Mouse (Mus musculus) hindbrain, embryonic 13.5 days (tissue): Measurements from ENCODE around the gene Gm5483. TPM values are rescaled to one million over a fixed set of nuclear protein-coding genes. Genes with fewer than 3 reads are reported as not detected.
A peak's percentile ranks its signal among the peaks of the same experiment; 100 is the strongest.
"Not testable (repeated sequence)": the region's sequence is repeated elsewhere in the genome, so short reads cannot be mapped to it uniquely, and the experiment has no call there.

Experiments
- ATAC-seq: fragments of 200-750 bp; cut with Nextera tagmentation; 2 replicates; pipeline ENCODE4 v1.8.0; 2017; ENCODE audit warnings: moderate TSS enrichment; ENCODE audit not compliant: low FRiP score
- H3K27ac ChIP-seq: fragments of 300-500 bp; sonication (generic); 2 replicates; pipeline ENCODE4 v1.5.1; 2015; ENCODE audit warnings: inconsistent platforms, mild to moderate bottlenecking, moderate library complexity
- H3K27me3 ChIP-seq: fragments of 300-500 bp; sonication (generic); 2 replicates; pipeline ENCODE4 v1.6.1; 2015; ENCODE audit warnings: mild to moderate bottlenecking, inconsistent platforms
- H3K36me3 ChIP-seq: fragments of 300-500 bp; sonication (generic); 2 replicates; pipeline ENCODE4 v1.6.1; 2015; ENCODE audit warnings: mild to moderate bottlenecking, inconsistent platforms
- H3K4me1 ChIP-seq: fragments of 300-500 bp; sonication (generic); replicated peaks from 2 replicates; pipeline ENCODE4 v1.6.1; 2015; ENCODE audit warnings: inconsistent platforms
- H3K4me2 ChIP-seq: fragments of 300-500 bp; sonication (generic); 2 replicates; pipeline ENCODE4 v1.6.1; 2015; ENCODE audit warnings: inconsistent platforms, mild to moderate bottlenecking, moderate library complexity
- H3K4me3 ChIP-seq: fragments of 300-500 bp; sonication (generic); 2 replicates; pipeline ENCODE4 v1.5.1; 2015; ENCODE audit warnings: mild to moderate bottlenecking, inconsistent platforms
- H3K9ac ChIP-seq: fragments of 300-500 bp; sonication (generic); 2 replicates; pipeline ENCODE4 v1.6.1; 2015; ENCODE audit warnings: mild to moderate bottlenecking, inconsistent platforms
- H3K9me3 ChIP-seq: fragments of 300-500 bp; sonication (generic); 2 replicates; pipeline ENCODE4 v1.6.1; 2016; ENCODE audit warnings: inconsistent platforms
- WGBS: fragments of 180-500 bp; shearing (Covaris S2); methylation state at CpG from one replicate; pipeline ENCODE4 v1.1.7; 2015; 5-methylcytosine and 5-hydroxymethylcytosine counted together
- polyA plus RNA-seq: library from polyadenylated mRNA; unstranded; fragments of >200 nt; fragmentation: Nextera tagmentation; extraction: Ambion mirVana; gene quantifications from 2 replicates; pipeline ENCODE4 v1.2.1, GENCODE M21; 2015

Gm5483 gene
- 1.4 TPM in 1 of 2 replicates, not detected in the other for polyA plus RNA-seq

DNA sequence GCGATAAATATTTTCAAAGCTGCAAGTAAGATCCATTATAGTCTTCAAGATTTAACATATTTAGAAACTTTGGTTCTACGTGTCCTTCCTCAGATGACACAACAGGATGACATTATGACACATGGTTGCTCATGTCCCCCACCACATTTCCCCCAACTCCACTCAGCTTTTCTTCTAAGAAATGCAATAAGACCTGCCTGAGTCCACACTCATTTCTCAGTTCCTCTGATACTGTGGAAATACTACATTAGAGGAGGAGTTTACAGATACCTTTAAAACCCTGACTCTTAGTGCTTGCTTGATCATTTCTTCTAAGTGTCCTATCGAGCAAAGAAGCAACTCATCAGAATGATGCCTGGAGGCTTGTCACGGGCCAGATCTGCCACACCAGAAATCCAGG, at the start of gene Gm5483:
TSS of gene Gm5483 (plus strand) at position 301 of the 400 bp plus-strand sequence.
- H3K27me3 ChIP-seq, H3K27ac ChIP-seq, H3K9me3 ChIP-seq, ATAC-seq, H3K36me3 ChIP-seq, H3K4me1 ChIP-seq, H3K4me3 ChIP-seq, H3K4me2 ChIP-seq, H3K9ac ChIP-seq: not testable (repeated sequence)
- WGBS: 85% methylated on average over 4 of the region's 4 CpGs

DNA sequence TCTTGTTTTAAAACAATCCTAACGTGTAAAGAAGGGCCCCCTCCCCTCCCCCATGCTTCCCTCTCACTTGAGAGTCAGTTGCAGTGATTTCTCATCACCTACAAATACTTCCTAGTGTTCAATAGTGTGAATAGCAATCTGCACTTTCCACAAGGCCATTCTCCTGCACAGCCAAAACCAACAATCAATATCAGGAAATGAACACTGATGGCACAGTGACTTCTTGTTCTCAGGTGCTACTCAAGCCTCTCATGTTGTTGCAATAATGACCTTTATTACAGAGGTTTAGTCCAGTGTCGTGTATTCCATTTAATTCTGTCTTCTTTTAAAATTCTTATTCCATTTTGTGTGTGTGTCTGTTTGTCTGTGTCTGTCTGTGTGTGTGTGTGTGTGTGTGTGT, 45.8 kb upstream of the Gm5483 start:
- no peak overlapping the region for H3K9ac ChIP-seq
- H3K9me3 ChIP-seq: no peaks in the 10 kb centered on the region
- ATAC-seq: no peak
- H3K4me1 ChIP-seq: no peaks in the 10 kb centered on the region
- no peaks in the 10 kb centered on the region for H3K27me3 ChIP-seq
- WGBS: 85% methylated on average over 2 of the region's 2 CpGs
- no peaks in the 10 kb centered on the region for H3K36me3 ChIP-seq
- H3K4me3 ChIP-seq: no peak overlapping the region
- no peak overlapping the region for H3K27ac ChIP-seq
- H3K4me2 ChIP-seq: no peak overlapping the region

DNA sequence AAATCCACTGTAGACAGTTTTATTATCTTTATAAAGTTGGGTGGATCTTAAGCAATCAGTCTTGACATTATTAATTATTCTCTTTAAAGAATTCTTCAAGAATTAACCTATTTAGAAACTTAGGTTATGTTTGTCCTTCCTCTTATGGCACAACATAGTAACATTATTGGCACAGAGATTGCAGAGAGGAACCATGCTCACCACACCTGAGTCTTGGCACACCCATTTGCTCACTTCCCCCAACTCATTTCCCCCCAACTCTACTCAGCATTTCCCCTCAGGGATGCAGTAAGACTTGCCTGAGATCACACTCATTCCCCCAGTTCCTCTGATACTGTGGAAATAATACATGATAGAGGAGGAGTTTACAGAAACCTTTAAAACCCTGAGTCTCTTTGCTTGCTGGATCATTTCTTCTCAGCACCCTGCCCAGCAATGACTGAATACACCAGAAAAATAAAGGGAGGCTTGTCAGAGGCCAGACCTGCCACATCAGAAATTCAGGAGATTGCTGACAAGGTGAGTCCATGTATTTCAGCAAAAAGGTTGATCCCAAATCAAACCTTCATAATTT, 27.5 kb upstream of the Gm5483 start, which contains the start of gene Stfa2l1:
TSS of gene Stfa2l1 (plus strand) at position 410 of the 574 bp plus-strand sequence.
- H3K36me3 ChIP-seq: no peaks in the 10 kb centered on the region
- no peak within 1 kb of the TSS for H3K4me3 ChIP-seq
- no peaks in the 10 kb centered on the region for H3K4me1 ChIP-seq
- no peaks in the 10 kb centered on the region for H3K27me3 ChIP-seq
- no peak for ATAC-seq
- no peak within 1 kb of the TSS for H3K4me2 ChIP-seq
- no peak within 1 kb of the TSS for H3K9ac ChIP-seq
- H3K9me3 ChIP-seq: no peaks in the 10 kb centered on the region
- no peak within 1 kb of the TSS for H3K27ac ChIP-seq

DNA sequence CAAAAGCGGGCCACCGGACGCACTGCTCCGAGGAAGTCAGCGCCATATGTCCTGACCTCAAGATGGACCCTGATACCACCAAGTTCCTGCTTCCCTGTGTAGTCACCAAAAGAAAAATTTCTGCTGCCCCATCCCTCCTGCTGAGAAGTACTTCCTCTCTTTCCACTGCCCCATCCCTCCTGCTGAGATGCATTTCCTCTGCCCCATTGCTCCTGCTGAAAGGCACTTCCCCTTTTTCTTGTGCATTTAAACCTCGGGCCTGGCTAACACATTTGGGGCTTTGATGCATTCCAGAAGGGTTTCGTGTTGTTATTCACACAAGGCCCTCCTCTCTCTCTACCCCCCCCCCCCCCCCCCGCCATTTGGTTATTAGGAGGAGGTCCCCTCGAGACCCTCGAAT, 16.2 kb upstream of the Gm5483 start:
- H3K4me2 ChIP-seq, H3K9me3 ChIP-seq, H3K4me1 ChIP-seq, H3K4me3 ChIP-seq, H3K9ac ChIP-seq, H3K27me3 ChIP-seq, H3K36me3 ChIP-seq, ATAC-seq, H3K27ac ChIP-seq: not testable (repeated sequence)
- 80% methylated on average over 10 of the region's 10 CpGs for WGBS

DNA sequence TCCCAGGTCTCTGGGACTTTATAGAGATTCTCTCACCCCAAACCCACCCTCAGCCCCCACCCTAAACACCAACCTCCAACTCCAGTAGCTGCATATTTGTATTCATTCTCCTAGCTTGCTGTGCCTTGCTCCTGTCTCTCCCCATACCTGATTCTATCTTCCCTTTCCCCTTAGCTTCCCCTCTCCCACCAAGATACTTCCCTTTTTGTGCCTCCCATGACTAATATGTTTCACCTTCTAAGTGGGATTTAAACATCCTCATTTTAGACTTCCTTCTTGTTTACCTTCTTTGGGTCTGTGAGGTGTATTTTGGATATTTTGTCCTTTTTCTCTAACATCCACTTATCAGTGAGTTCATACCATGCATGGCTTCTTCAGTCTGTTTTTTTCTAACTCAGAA, 7.9 kb upstream of the Gm5483 start:
- Histone ChIP-seq H3K27me3 (no peaks in the 10 kb centered on the region), H3K4me3 (no peak overlapping the region), H3K36me3 (no peaks in the 10 kb centered on the region), H3K4me2 (no peak overlapping the region), H3K4me1 (no peaks in the 10 kb centered on the region), H3K9ac (no peak overlapping the region), H3K27ac (no peak overlapping the region), H3K9me3 (no peaks in the 10 kb centered on the region)
- ATAC-seq: no peak

DNA sequence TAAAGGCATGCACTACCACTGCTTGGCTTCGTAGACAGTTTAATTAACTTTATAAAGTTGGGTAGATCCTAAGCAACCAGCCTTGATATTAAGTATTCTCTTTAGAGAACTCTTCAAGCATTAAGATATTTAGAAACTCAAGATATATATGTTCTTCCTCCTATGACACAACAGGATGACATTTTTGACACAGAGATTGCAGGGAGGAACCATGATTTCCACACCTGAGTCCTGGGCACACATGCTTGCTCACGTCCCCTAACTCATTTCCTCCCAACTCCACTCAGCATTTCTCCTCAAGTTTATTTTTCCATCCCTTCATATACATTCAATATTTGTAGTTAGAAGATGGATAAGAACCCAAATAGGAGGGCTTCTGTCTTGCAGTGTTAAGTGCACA, 4.1 kb upstream of the Gm5483 start:
- H3K27me3 ChIP-seq: no peaks in the 10 kb centered on the region
- H3K4me3 ChIP-seq: no peak overlapping the region
- 90% methylated on average over 2 of the region's 2 CpGs for WGBS
- no peaks in the 10 kb centered on the region for H3K9me3 ChIP-seq
- H3K36me3 ChIP-seq: no peaks in the 10 kb centered on the region
- H3K4me2 ChIP-seq: no peak overlapping the region
- no peak overlapping the region for H3K9ac ChIP-seq
- no peak overlapping the region for H3K27ac ChIP-seq
- no peak for ATAC-seq
- H3K4me1 ChIP-seq: no peaks in the 10 kb centered on the region

DNA sequence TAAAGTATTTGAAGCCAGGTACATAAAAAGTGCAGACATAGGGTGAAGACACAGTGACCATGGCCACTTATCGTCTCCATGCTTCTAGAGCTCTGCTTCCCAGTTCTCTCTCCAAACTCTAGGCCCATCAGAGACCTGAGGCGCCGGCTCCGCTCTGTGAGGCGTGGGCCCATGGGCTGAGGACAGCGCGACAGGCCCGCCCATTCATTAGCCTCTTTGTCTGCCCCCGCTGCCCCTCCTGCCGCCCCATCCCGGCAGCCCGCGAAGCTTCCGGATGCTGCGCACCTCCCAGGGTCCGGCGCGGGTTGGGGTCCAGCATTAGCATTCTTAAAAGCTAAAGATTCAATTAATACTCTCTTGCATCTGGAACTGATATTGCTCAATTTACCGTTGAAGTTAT, 15.2 kb downstream of the Gm5483 start:
- WGBS: 40% methylated on average over 19 of the region's 19 CpGs
- 0 out of 2 replicates have a peak overlapping the region, but pooled peaks have one; percentile 11 for H3K4me3 ChIP-seq
- no peak overlapping the region for H3K27ac ChIP-seq
- no peaks in the 10 kb centered on the region for H3K27me3 ChIP-seq
- H3K9ac ChIP-seq: no peak overlapping the region
- no peaks in the 10 kb centered on the region for H3K9me3 ChIP-seq
- peak overlapping the region; percentile 41 for H3K4me2 ChIP-seq
- no peak for ATAC-seq
- no peaks in the 10 kb centered on the region for H3K4me1 ChIP-seq
- no peaks in the 10 kb centered on the region for H3K36me3 ChIP-seq

DNA sequence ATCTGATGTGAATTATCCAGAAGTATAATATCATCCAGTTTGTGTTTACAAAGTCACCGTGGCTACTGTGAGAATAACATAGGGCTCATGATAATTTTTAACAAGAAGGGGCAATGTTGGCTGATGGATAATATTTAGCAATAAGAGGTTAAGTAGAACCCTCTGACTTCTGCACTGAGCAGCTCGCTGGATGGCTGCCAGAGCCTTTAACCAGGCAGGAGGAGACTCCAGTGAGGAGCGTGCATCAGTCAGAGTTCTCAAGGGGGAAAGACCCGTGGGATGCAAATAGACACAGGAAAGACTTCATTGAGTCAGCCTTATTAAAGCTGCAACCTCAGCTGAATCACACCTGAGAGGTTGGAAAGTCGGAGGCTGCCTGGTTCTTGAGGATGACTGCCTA, 19.8 kb downstream of the Gm5483 start:
- Histone ChIP-seq H3K4me2 (no peak overlapping the region), H3K36me3 (no peaks in the 10 kb centered on the region), H3K4me1 (no peaks in the 10 kb centered on the region), H3K9me3 (no peaks in the 10 kb centered on the region), H3K27me3 (no peaks in the 10 kb centered on the region), H3K27ac (no peak overlapping the region), H3K4me3 (no peak overlapping the region), H3K9ac (no peak overlapping the region)
- ATAC-seq: no peak
- 84% methylated on average over 5 of the region's 5 CpGs for WGBS

DNA sequence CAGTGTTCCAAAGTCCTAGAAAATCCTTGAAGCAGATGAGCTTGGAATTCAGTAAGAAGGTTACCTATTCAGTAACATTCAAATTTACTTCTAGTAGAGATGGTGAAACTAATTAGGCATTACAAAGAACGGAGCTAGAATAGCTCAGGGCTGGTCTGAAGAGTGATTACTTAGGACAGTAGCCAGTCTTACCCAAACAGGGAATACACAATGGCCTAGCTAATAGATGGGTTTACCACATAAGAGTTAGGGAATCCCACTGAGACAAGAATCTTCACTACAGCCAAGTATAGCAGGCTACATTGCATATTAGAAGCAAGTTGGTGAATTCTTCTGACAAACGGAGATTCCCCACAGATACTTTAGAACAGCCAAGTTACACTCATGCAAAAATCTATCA, 21.7 kb downstream of the Gm5483 start:
- not testable (repeated sequence) for ATAC-seq, H3K4me2 ChIP-seq, H3K36me3 ChIP-seq, H3K4me3 ChIP-seq, H3K9ac ChIP-seq, H3K27me3 ChIP-seq, H3K27ac ChIP-seq, H3K4me1 ChIP-seq, H3K9me3 ChIP-seq
- 38% methylated on average over 2 of the region's 2 CpGs for WGBS

DNA sequence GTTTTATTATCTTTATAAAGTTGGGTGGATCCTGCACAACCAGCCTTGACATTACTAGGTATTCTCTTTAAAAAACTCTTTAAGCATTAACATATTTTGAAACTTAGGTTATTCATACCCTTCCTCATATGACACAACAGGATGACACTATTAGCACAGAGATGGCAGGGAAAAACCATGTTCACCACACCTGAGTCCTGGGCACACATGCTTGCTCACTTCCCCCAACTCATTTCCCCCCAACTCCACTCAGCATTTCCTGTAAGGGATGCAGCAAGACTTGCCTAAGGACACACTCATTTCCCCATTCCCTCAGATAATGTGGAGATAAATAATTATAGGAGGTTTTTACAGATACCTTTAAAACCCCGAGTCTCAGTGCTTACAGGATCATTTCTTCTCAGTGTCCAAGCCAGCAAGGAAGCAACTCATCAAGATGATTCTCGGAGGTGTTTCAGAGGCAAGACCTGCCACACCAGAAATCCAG, 26.0 kb downstream of the Gm5483 start, which contains the start of gene Gm5416:
TSS of gene Gm5416 (plus strand) at position 437 of the 487 bp plus-strand sequence.
- Histone ChIP-seq H3K27ac (no peak within 1 kb of the TSS), H3K36me3 (no peaks in the 10 kb centered on the region), H3K9ac (no peak within 1 kb of the TSS), H3K4me1 (no peaks in the 10 kb centered on the region), H3K4me2 (no peak within 1 kb of the TSS), H3K27me3 (no peaks in the 10 kb centered on the region), H3K4me3 (no peak within 1 kb of the TSS), H3K9me3 (no peaks in the 10 kb centered on the region)
- WGBS: 86% methylated on average over 2 of the region's 2 CpGs
- no peak for ATAC-seq

DNA sequence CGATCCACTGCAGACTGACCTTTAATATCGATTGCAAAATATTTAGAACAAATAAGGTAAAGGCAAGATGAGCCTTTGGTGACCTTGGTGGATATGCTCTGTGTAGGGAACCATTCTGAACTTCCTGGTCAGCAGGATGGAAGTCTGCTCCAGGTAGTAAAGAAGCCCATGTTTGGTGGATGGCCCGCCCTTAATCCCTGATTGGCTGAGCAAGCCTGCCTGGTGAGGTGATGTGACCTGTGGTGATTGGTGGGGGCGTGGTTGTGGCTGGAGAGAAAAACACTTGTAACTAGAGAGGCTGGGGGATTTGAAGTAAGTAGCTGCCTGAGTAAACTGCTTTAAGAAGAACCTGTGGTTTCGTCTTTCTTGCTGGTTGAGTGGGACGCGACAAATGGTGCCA, 37.2 kb downstream of the Gm5483 start, which contains the start of gene 2010005H15Rik:
TSS of gene 2010005H15Rik (plus strand) at position 301 of the 400 bp plus-strand sequence.
- not testable (repeated sequence) for H3K27ac ChIP-seq, ATAC-seq, H3K36me3 ChIP-seq, H3K4me1 ChIP-seq, H3K9ac ChIP-seq, H3K9me3 ChIP-seq, H3K4me2 ChIP-seq, H3K4me3 ChIP-seq, H3K27me3 ChIP-seq
- 95% methylated on average over 7 of the region's 7 CpGs for WGBS
